Mouse (Mus musculus) testis, adult 2 months (tissue): ENCODE measurements around the gene Exoc3l2.

Source experiments
- CTCF ChIP-seq: fragments of 200-500 bp; IDR thresholded peaks from 2 replicates; pipeline ENCODE4 v1.5.1; 2012; ENCODE audit warnings: low read depth, mild to moderate bottlenecking, inconsistent platforms, low read length, moderate library complexity; ENCODE audit not compliant: control insufficient read depth, insufficient read depth, insufficient replicate concordance
- POLR2A ChIP-seq: fragments of 200-500 bp; IDR thresholded peaks from 2 replicates; pipeline ENCODE4 v1.6.1; 2012; ENCODE audit warnings: low read depth, mild to moderate bottlenecking, inconsistent platforms, low read length, moderate library complexity; ENCODE audit not compliant: control insufficient read depth

- TF ChIP-seq CTCF, result no peak
- TF ChIP-seq POLR2A, result no peak
Observed at GRCm38 (mm10) chr7:19466602-19467145, 3.5 kb downstream of the Exoc3l2 start.
